Mouse (Mus musculus) MEL-GATA-1-ER (cell line): Measurements from ENCODE around the gene St6galnac4.

ENCODE experiments used
- DNase-seq: peaks from one replicate; pipeline ENCODE4 v3.0.0-alpha.2; 2012; ENCODE audit warnings: low read depth; ENCODE audit errors: extremely low read depth

Gene St6galnac4

GRCm38 (mm10) chr2:32646379-32647056, 59.6 kb downstream of the St6galnac4 start, which contains the start of gene Eng:
TSS of gene Eng (plus strand) at chr2:32646595.
- no peak for DNase-seq

- no peak for DNase-seq
Measured at GRCm38 (mm10) chr2:32647366-32647765, 60.5 kb downstream of the St6galnac4 start.
